Mouse (Mus musculus) thymus, postnatal 36 days (tissue): ENCODE data around the gene Traf3ip3.
A peak's percentile ranks its signal among the peaks of the same experiment; 100 is the strongest.

ENCODE experiments used
- DNase-seq, 2 experiments: peaks; one replicate each; pipeline ENCODE4 v3.0.0; 2022; ENCODE audit warnings: mixed read lengths in 2 of 2

The Traf3ip3 gene

DNA sequence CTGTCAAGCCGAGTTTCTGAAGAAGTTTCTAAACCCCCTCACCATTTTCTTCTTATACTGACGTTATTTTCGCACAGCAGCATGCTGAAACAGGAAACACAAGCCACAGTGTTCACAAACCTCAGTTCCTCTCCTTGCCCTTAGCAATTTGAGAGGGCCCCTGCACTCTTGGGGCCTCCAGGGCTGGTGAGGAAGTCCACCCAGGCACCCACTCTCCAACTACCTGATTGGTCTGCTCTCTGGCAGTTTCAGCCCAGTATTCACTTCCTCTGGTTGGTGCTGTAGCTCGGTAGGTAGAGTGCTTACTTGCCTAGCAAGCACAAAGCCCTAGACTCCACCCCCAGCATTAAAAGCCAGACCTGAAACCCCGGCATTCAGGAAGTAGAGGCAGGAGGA lies at the start of gene Traf3ip3:
Traf3ip3 (minus strand) TSS at position 321 of the 396 bp plus-strand sequence.
- peak; percentile 79 to 88 for DNase-seq

DNA sequence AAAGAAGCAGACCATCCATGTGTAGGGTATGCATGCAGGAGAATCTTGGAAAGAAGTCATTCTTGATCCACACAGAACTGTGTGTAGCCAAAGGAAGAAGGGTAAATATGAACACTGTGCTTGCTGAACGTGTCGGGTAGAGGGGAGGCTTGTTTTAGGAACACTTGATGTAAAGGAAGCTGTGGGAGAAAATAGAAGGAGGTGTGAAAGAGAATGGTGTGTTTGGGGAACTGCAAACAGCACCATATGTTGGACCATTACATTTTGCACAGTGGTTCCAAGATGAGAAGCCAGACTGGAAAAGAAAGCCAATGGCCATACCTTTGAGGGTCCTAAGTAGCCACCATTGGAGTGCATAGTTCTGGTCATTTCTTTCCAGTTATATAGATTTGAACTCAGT lies 48.5 kb upstream of the Traf3ip3 start:
- DNase-seq = no peak

DNA sequence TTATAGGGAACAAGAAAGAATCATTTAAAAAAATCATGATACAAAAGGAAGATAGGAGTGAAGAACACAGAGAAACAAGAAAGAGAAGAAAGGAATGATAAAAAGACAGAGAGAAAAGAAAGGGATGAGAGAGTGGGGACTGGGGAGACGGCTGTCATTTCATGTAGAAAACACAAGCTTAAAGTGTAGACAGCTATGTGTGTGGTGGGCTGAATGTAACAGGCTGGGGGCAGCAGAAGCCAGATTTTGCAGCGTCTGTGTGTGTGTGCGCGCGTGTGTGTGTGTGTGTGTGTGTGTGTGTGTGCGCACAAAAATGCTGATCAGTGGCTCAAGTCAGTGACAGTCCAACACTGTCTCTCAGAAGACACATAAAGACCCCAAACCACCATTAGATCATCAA lies 42.7 kb upstream of the Traf3ip3 start:
- DNase-seq = no peak

DNA sequence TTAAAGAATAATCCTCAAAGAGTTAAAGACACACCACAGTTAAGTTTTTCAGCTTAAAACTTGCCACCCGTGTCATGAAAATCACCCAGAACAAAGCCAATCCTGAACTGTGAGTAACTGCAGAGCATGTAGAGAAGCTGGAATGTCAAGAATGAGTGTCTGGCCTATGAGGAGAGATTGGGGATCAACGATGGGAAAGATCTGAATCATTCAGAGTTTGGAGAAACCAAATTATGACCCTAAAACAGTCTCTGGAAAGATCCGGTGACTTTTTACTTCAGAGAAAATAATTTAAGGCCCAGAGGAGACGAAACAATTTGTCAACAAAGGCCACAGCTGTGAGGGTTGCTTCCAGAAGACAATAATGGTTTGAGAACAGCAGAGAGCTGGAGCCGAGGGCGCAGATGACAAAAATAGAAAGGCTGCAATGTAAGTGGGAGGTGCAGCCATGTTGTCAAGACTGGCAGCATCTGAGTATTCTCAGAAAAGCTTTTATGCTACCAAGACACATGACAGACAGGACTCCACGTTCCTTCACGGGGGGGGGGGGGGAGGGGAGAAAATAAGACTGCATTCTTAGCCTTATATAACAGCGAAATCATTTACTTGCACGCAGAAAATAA lies 42.2 kb upstream of the Traf3ip3 start:
- no peak for DNase-seq

DNA sequence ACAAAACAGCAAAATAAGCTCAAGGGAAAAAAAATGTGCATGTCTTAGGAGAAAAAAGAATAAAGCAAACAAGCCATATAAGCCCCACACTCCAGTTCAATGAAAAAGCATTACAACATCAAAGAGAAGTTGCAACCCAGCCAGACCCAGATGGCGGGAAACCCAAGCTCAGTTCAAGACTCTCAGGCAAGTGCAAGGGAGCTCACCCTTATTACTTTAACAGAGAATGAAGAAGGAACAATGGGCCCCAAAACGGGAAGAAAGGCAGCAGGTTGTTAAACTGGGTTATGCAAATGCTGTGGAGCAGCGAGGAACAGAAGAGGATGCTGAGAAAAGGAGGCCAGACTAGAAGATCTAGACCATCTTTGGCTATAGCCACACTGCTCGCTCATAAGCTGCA lies 41.4 kb upstream of the Traf3ip3 start:
- DNase-seq = no peak

DNA sequence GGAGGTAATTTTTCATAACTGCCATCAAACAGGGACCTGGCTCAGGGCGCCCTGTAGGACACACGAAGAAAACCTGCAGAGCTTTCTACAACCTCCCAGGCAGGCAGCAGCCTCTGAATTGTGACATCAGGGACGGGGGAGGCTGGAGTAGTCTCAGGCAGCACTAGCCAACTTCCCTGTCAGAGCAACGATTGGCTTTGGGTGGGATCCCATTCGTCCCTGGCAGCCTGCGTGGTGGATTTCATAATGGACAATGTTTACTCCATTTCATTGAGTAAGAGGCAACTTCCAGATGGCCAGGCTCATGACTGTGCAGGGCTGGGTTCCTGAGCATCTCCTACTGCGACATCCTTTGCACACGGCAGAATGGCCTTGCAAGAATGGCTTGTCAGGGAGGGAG lies 40.7 kb upstream of the Traf3ip3 start:
- DNase-seq = no peak

DNA sequence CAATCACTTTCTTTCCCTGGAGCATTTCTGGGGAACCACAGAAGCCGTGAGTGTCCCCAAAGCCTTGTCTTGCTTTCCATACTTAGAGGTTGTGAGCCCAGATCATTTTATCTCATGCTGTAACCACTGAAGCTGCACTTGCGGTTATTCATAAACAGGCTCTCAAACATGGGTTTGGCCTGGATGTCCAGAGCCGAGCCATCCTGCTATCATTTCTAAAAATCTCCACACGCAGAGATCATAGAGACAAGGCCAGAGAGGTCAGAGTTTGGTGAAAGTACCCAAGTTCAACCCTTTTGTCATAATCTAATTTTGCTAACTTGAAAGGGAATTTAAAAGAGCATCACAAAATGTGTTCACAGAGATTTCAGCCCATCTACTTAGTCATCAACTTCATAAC lies 39.9 kb upstream of the Traf3ip3 start:
- DNase-seq = no peak

DNA sequence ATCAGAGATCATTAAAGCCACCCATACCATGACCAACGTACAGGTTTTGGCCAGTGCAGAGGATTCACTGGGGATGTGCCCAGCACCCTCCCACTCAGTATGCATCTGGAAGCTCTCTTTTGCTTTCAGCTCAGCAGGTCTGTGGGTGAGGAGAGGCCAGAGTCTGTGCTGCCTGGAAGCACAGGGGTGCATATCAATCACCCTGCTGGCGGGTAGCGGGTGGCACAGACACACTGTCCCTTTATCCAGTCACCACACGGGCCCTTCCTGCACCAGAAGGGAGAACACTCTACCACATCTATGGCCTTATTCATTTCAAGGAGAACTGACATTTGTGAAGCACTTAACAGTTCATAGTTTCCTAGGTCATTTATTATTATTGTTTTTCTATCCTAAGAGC lies 36.9 kb upstream of the Traf3ip3 start:
- DNase-seq = no peak

DNA sequence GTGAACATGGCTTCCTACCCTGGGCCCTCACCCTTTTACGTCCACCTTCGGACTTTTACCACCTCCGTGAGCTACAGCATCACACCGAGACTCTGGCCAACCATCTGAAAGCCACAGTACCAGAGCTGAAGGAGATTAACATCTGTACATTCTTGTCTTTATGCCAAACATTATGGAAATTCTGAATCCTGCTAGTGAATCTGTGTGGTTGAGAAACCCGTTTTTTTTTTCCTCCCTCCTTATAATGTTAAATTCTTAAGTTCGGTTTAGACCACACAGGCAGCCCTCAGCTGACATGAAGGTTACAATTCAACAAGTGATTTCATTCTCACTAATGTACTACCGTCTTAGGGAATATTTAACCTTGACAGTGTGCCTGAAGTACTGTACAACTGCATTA lies 33.4 kb upstream of the Traf3ip3 start:
- DNase-seq = no peak

DNA sequence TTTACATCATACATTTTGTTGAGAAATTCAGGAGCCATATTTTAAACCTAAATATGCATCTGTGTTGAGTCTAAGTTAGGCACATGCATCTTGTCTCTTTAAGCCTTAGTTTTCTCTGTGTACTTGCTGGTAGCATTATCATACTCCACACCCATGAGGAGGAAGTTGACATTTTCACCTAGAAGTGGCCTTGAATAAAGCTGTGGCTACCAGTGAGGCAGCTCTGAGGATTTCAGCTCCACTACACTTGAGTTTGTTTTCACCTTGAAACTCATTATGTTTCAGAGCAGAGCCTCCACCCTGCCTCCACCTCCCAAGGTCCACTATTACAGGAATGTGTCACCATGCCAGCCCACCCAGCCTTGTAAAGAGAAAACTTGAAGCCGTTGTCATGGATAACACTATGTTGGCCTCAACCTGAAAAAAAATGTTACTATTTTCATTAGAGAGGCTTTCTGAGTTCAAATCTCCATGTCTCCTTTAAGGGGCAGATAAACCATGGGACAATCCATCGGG lies 32.7 kb upstream of the Traf3ip3 start:
- DNase-seq = no peak

DNA sequence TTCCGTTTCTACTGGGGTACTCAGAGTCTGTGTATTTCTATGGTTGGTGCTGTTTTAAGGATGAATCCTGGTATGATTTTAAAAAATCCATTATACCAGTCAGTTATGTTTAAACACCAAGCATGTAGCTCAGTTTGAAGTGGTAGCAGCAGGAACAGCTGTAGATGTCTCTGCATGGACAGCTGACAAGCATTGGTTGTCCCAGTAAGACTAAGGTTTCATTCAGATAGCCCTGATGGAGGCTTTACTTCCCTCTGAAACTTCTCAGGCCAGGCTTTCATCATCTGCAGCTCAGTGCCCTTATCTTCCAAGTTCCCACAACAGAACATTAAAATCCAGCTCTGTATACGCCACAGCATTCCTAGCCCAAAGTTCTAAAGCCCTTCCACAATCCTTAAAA lies 31.2 kb upstream of the Traf3ip3 start:
- DNase-seq = no peak

DNA sequence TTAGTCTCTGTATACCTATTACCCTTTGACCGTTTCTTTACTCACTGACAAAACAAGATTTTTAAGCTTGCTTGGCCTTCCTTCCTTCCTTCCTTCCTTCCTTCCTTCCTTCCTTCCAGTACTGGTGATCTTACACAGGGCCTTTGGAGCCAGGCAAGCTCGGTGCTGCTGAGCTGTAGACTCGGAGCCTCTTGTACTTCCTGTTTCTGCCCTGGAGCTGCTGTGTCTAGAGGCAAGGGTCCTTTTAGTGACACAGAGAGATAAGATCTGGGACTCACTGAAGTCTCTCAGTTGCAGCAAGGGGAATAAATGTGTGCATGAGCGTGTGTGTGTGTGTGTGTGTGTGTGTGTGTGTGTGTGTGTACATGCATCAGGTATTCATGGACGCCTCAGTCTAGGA lies 29.4 kb upstream of the Traf3ip3 start:
- DNase-seq = no peak

DNA sequence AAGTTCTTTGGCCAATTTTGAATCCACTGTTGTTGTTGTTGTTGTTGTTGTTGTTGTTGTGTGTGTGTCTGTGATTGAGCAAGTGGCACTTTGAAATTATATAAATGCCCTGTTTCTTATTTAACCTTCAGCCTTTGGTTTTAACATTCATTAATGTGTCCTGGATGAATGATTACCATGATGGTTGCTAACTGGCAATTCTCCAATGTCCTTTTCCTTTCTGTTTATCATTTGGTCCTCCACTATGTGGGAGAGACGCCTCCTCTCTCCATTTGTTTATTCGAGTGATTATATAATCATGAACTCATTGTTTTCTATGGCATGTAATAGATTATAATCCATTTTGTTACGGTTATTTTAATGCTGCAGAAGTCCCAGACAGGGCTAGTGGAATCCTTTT lies 29.0 kb upstream of the Traf3ip3 start:
- DNase-seq = no peak

DNA sequence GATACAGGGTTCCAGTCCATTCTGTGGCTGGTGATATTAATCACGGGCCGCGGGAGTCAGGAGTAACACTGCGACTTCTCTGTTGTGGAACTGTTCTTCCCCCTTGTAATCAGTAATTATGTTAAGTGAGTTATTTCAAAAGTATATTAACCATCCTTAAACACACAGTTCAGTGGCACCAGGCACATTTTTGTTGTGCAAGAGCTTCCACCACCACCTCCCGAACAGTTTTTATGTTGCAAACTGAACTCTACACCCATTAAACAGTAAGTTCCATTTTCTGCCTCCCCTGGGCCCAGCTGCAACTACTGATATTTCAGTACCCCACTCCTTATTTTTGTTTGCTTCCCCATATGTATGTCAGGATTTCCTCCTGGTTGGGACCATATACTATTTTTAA lies 28.1 kb upstream of the Traf3ip3 start:
- no peak for DNase-seq

DNA sequence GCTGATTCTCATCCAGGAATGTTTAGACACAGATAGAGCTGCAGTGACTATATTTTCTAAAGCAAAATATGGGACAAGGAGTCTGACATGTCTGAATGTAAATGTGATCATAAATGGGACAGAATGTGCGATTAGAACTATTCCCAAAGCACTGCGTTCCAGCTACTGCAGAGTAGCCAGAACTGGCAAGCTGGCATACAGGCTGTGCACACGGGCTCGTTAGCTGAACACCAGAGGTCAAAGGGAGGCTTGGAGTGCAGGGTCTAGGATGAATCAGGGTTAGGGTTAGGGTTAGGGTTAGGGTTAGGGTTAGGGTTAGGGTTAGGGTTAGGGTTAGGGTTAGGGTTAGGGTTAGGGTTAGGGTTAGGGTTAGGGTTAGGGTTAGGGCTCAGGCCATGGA lies 26.0 kb upstream of the Traf3ip3 start:
- no peak for DNase-seq

DNA sequence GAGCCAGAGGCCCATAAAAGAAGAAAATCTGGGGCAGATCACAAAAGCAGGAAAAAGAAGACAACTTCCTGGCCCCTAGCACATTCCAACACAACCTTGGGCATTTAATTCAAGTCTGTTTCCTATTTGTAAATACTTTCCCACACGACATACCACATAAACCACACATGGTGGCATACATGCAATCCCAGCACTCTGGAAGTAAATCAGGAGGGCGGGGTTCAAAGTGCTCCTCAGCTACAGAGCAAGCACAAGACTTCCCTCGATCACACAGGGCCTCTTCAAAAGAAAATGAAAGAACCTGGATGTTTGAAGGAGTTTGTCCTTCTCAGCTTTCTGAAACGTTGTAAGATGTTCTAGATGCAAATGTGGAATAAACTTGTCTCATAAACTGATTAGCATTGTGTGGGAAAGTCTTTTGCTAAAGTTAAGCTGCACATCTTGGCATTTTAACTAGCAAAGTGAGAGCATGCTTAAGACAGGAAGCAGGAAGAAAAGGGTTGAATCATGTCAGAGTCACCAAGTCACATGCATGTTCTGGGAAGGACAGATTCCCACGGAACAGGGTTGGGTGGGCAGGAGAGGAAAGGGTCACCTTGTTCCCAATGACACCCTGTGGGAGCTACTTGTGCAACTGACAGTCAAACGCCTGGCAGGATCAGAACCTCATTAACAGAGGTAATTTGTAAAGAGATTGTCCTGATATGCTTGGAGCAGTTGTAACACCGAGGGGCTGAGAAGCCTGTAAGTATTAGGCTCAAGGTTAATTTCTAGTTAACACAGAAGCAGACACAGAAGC lies 25.4 kb upstream of the Traf3ip3 start:
- DNase-seq = no peak

DNA sequence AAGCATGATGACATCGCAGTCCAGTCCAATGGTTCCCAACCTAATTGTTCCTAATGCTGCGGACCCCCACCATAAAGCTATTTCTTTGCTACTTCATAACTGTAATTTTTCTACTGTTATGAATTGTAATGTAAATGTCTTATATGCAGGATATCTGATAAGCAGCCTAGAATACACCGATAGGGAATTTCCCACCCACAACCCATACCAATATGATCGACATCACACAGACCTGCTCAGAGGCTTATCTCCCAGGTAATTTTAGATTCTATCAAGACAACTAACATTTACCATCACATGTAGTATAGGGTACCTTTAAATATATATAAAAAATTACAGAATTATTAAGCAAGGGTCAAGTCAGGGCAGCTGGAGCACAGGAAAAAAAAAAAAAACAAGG lies 24.6 kb upstream of the Traf3ip3 start:
- no peak for DNase-seq

DNA sequence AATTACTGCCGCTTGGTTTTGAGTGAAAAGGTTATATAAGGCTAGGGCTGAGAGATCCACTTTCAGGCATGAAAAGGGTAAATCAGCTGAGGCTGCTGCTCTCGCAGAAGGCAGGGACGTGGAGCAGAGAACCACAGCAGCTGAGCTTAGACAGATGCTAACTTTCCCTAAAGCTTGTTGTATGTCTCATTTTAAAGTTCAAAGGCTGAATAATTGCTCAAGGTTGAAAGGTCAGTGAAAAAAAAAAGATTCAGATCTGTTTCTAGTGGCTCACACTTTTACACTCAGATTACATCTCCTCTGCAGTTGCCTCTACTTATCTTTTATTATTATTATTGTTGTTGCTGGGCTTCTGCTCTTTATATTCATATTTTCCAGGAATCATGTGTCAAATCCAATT lies 24.0 kb upstream of the Traf3ip3 start:
- no peak for DNase-seq

DNA sequence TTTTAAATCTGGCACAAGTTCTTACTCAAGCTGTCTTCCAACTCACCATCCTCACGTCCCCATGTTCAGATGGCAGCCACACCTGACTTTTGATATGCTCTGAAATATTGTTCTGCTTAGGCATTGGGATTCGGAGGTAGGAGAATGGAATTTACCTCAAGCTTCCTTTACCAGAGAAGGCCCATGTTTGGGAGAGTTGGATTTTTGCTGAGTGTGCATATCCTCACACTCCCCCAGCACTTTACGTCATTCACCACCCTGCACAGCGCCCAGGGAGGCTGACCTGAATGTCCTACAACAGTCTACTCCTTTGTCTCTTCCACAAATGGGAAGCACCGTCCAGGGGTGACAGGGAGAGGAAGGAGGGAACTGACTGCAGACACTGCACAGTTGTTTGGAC lies 18.9 kb upstream of the Traf3ip3 start:
- no peak for DNase-seq

DNA sequence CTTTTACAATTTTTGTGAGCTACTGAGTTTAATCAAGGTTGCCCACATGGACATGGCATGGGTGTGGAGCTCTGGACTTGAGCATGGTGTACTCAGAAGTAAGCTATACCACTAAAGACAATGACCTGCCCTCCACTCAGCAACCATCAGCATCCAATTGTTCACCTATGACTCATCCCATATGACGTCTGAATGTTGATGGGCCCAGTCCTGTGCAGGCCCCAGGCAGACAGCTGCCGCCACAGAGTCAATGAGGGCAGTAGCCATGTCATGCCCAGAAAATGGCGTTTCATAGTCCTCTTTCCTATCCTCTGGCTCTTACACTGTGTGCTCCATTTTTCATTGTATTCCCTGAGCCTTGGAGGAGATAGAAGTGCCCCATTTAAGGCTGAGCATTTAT lies 14.5 kb upstream of the Traf3ip3 start:
- DNase-seq = no peak

DNA sequence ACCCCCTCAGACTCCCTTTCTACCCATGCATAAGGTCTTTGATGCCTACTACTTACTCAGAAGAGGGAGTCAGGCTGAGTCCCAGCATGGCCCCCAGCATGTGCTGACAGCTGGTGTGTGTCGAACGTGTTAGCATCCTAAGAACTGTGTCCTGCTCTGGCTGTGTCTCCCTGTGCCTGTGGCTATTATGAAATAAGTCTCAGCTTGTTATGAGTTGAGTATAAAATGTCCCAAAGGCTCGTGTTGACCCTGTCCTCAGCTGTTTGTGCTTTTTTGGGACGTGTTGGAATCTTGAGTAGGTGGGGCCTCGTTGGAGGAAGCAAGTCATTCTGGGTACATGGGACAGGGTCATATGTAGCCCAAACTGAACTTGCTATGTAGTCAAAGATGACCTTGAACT lies 12.6 kb upstream of the Traf3ip3 start:
- no peak for DNase-seq

DNA sequence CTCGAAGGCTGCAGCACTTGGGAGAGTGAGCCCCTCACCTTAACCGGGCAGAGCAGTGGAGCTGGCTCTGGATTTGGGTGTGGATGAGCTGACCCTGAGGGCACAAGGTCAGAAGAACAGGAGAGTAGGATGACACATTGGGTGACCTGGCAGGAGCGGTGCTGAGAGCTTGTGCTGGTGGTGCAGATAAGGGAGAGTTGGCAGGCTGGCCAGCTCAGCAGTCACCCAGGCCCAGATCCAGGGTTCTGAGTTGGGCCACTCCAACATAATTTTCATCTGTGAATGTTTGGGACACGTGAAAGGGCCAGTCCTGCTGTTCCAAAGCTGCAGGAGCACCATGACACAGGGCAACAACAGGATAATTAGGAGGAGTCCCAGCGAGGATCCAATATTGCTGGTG lies 9.9 kb upstream of the Traf3ip3 start:
- DNase-seq = no peak

DNA sequence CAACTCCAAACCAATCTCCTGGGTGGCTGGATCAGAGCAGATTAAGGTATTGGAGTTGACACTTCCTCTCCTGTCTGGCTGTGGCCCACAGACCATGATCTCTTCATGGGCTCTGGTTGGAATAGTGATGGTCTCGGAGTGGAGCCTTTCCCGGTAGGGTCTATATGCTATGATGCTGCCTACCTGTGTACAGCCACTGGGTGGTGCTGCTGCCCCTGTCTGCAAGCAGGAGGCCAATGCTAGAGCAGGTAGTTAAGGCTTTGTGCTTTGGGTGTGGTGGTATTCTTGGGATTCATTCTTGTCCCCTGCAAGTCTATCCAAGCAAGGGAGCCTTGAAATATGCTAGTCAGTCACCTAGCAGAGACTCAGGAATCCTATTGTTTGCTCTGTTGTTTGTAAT lies 6.7 kb upstream of the Traf3ip3 start:
- peak; percentile 77 to 80 for DNase-seq

DNA sequence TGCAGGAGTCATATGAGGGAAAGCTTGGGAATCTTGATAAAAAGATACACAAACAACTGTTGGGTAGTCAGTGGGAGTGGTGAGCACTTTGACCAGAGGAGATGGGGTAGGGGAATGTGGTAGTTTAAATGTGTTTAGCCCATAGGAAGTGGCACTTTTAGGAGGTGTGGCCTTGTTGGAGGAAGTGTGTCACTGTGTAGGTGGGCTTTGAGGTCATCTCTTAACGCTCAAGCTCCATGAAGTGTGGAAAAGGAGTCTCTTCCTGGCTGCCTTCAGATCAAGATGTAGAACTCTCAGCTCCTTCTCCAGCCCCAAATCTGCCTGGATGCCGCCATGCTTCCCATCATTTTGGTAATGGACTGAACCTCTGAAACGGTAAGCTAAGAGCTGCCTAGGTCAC lies 6.0 kb upstream of the Traf3ip3 start, which contains the start of gene Lamb3:
Lamb3 (plus strand) TSS at position 197 of the 400 bp plus-strand sequence.
- DNase-seq = no peak

DNA sequence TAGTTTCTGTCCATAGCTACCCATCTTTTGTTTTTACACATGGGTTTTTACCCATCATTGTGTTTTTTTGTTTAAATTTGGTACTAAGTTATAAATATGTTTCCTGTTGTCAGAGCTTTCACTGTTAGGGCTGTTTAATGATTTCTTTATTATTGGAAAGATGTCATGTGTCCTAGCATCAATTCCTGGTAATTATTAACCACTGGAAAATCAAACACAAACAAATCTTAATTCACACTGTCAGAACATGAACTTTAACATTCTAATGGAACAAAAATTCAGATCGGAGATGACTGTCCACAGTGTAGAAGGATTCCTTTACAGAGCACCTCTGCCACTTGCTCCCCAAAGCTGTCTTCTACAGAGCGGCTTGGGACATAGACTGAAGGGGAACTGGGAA lies 3.9 kb upstream of the Traf3ip3 start:
- DNase-seq = no peak
